Mouse (Mus musculus): ENCODE data around the gene Ephb3. TPM values are rescaled to one million over a fixed set of nuclear protein-coding genes. Genes with fewer than 3 reads are reported as not detected.

Ephb3 gene
- polyA plus RNA-seq, 1 experiment from 2014 or later = 9.5 TPM

- Histone ChIP-seq H3K4me3 (ENCODE audit: low read length) (no peak overlapping the region), H3K4me2 (ENCODE audit: low read depth, low read length) (no peak overlapping the region), H3K4me1 (ENCODE audit: control insufficient read depth, insufficient read depth, low read length) (0 out of 2 replicates have a peak, but pooled peaks cover 2% of the 10 kb centered on the region), H3K36me3 (ENCODE audit: control insufficient read depth, insufficient read depth) (no peaks in the 10 kb centered on the region), H3K27ac (ENCODE audit: low read length) (no peak overlapping the region), H3K9me3 (replicated peaks; ENCODE audit: control insufficient read depth, low read length) (no peaks in the 10 kb centered on the region), H3K27me3 (ENCODE audit: control insufficient read depth, insufficient read depth, low read length) (peaks cover 5% of the 10 kb centered on the region; the same call in 1 of the 2 replicates), H3K9ac (ENCODE audit: low read length) (no peak overlapping the region)
- 8% methylated on average over 1 of the region's 1 CpGs for WGBS
- no peak for ATAC-seq (replicated peaks; ENCODE audit: extremely low read depth, insufficient read depth, low FRiP score)
These were observed 6.0 kb upstream of the Ephb3 start for GRCm38 (mm10) chr16:21198529-21198928.

GRCm38 (mm10) chr16:21199426-21199825, 5.1 kb upstream of the Ephb3 start:
- no peak overlapping the region for H3K4me2 ChIP-seq (ENCODE audit: low read depth, low read length)
- no peak overlapping the region for H3K4me3 ChIP-seq (ENCODE audit: low read length)
- no peaks in the 10 kb centered on the region for H3K9me3 ChIP-seq (replicated peaks; ENCODE audit: control insufficient read depth, low read length)
- H3K36me3 ChIP-seq (ENCODE audit: control insufficient read depth, insufficient read depth) = no peaks in the 10 kb centered on the region
- WGBS = 49% methylated on average over 8 of the region's 8 CpGs
- H3K27ac ChIP-seq (ENCODE audit: low read length) = no peak overlapping the region
- H3K9ac ChIP-seq (ENCODE audit: low read length) = no peak overlapping the region
- no peak for ATAC-seq (replicated peaks; ENCODE audit: extremely low read depth, insufficient read depth, low FRiP score)
- peaks cover 5% of the 10 kb centered on the region; the same call in 1 of the 2 replicates for H3K27me3 ChIP-seq (ENCODE audit: control insufficient read depth, insufficient read depth, low read length)
- H3K4me1 ChIP-seq (ENCODE audit: control insufficient read depth, insufficient read depth, low read length) = peaks cover 4% of the 10 kb centered on the region; the same call in 1 of the 2 replicates

DNA sequence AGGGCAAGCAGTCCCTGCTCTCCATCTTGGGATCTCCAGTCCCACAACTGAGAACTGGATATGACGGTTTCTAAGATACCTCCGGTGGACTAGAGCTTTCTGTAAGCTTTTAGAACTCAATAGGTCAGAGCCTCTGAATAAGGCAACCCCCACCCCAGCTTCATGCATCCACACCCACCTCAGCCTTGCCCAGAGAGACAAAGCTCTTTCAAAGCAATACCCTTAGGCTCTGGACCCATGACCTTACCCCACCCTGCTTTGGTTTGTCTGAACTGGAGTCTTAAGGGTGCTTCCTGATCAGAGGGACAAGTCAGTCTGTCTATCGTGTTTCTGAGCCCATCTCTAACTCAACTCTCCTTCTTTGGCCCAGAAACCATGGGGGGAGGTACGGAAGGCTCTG, 1.8 kb upstream of the Ephb3 start:
- Histone ChIP-seq H3K9me3 (replicated peaks; ENCODE audit: control insufficient read depth, low read length) (no peaks in the 10 kb centered on the region), H3K4me2 (ENCODE audit: low read depth, low read length) (no peak overlapping the region), H3K4me3 (ENCODE audit: low read length) (no peak overlapping the region), H3K27ac (ENCODE audit: low read length) (no peak overlapping the region), H3K36me3 (ENCODE audit: control insufficient read depth, insufficient read depth) (no peaks in the 10 kb centered on the region), H3K27me3 (ENCODE audit: control insufficient read depth, insufficient read depth, low read length) (peaks cover 2% of the 10 kb centered on the region; the same call in 1 of the 2 replicates), H3K4me1 (ENCODE audit: control insufficient read depth, insufficient read depth, low read length) (peaks cover 18% of the 10 kb centered on the region), H3K9ac (ENCODE audit: low read length) (no peak overlapping the region)
- ATAC-seq (replicated peaks; ENCODE audit: extremely low read depth, insufficient read depth, low FRiP score) = no peak
- WGBS = 88% methylated on average over 4 of the region's 4 CpGs

DNA sequence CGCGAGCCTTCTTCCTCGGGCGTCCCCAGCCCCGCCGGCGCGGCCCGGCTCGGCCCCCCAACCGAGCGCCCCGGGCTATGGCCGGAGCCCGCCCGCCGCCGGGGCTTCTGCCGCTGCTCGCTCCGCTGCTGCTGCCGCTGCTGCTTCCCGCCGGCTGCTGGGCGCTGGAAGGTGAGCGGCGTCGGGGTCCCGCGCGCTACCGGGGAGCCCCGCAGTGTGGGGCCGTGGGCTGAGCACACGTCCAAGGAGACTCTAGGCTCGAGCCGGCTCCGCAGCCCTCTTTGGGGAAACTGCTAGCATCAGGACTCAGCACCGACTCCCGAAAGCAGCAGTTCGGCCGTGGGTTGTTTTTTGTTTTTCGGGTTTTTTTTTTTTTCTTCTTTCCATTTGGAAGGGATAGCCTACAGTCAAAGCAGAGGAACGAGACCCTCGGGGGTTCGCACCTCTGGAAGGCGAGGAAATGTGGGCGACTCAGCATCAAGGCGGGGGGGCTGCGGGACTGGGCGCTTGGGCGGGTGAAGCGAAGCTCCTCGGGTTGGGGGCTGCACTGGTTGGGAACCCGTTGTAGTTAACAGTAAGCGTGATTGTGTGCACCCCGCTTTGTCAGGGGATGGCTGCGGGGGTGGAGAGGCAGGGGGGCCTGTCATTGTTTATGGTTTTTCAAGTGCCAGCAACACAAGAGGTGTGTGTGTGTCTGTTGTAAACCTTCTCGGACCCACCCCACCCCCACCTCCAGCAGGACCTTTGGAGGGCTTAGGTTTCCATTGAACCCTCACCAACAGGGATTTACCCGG, 735 bp downstream of the Ephb3 start:
- no peak; the same call in 1 of the 2 replicates for ATAC-seq (replicated peaks; ENCODE audit: extremely low read depth, insufficient read depth, low FRiP score)
- peak overlapping the region; percentile 82 for H3K27ac ChIP-seq (ENCODE audit: low read length)
- peaks cover 2% of the 10 kb centered on the region; the same call in 1 of the 2 replicates for H3K27me3 ChIP-seq (ENCODE audit: control insufficient read depth, insufficient read depth, low read length)
- H3K9me3 ChIP-seq (replicated peaks; ENCODE audit: control insufficient read depth, low read length) = no peaks in the 10 kb centered on the region
- 1% methylated on average over 59 of the region's 60 CpGs for WGBS
- H3K9ac ChIP-seq (ENCODE audit: low read length) = peak overlapping the region; percentile 94
- H3K4me2 ChIP-seq (ENCODE audit: low read depth, low read length) = peak overlapping the region; percentile 82
- H3K36me3 ChIP-seq (ENCODE audit: control insufficient read depth, insufficient read depth) = no peaks in the 10 kb centered on the region
- H3K4me3 ChIP-seq (ENCODE audit: low read length) = peak overlapping the region; percentile 91
- peaks cover 23% of the 10 kb centered on the region for H3K4me1 ChIP-seq (ENCODE audit: control insufficient read depth, insufficient read depth, low read length)

- Histone ChIP-seq H3K9ac (ENCODE audit: low read length) (no peak overlapping the region), H3K4me1 (ENCODE audit: control insufficient read depth, insufficient read depth, low read length) (peaks cover 36% of the 10 kb centered on the region), H3K36me3 (ENCODE audit: control insufficient read depth, insufficient read depth) (no peaks in the 10 kb centered on the region), H3K27ac (ENCODE audit: low read length) (no peak overlapping the region), H3K4me3 (ENCODE audit: low read length) (no peak overlapping the region), H3K27me3 (ENCODE audit: control insufficient read depth, insufficient read depth, low read length) (no peaks in the 10 kb centered on the region), H3K4me2 (ENCODE audit: low read depth, low read length) (peak overlapping the region; percentile 82; the same call in 1 of the 2 replicates), H3K9me3 (replicated peaks; ENCODE audit: control insufficient read depth, low read length) (no peaks in the 10 kb centered on the region)
- no peak for ATAC-seq (replicated peaks; ENCODE audit: extremely low read depth, insufficient read depth, low FRiP score)
- WGBS = 69% methylated on average over 4 of the region's 4 CpGs
These were observed 3.5 kb downstream of the Ephb3 start for GRCm38 (mm10) chr16:21208001-21208565.

DNA sequence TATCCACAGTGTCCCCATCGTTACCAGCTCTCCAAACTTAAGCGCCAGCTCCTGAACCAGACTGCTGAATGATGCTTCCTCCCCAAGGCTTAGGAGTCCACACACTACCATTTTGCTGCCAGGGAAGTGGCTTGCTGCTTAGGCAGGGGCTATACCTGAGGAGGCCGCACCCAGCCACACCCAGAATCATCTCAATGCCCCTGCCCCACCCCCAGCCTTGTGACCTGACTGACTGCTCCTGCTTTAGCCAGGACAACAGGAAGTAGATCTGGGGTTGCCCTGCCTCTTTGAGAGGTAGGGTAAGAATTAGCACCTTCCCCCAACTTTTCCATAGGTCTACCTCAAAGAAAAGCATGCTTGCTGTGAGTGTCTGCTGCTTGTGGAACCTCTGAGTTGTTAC, 4.7 kb downstream of the Ephb3 start:
- Histone ChIP-seq H3K9ac (ENCODE audit: low read length) (no peak overlapping the region), H3K4me3 (ENCODE audit: low read length) (no peak overlapping the region), H3K27ac (ENCODE audit: low read length) (no peak overlapping the region), H3K27me3 (ENCODE audit: control insufficient read depth, insufficient read depth, low read length) (no peaks in the 10 kb centered on the region), H3K4me1 (ENCODE audit: control insufficient read depth, insufficient read depth, low read length) (peaks cover 37% of the 10 kb centered on the region), H3K36me3 (ENCODE audit: control insufficient read depth, insufficient read depth) (no peaks in the 10 kb centered on the region), H3K9me3 (replicated peaks; ENCODE audit: control insufficient read depth, low read length) (no peaks in the 10 kb centered on the region), H3K4me2 (ENCODE audit: low read depth, low read length) (no peak overlapping the region)
- WGBS = 87% methylated on average over 3 of the region's 3 CpGs
- no peak for ATAC-seq (replicated peaks; ENCODE audit: extremely low read depth, insufficient read depth, low FRiP score)

- H3K9ac ChIP-seq (ENCODE audit: low read length) = peak overlapping the region; percentile 55
- ATAC-seq (replicated peaks; ENCODE audit: extremely low read depth, insufficient read depth, low FRiP score) = no peak
- 15% methylated on average over 5 of the region's 5 CpGs for WGBS
- H3K4me1 ChIP-seq (ENCODE audit: control insufficient read depth, insufficient read depth, low read length) = peaks cover 46% of the 10 kb centered on the region
- no peaks in the 10 kb centered on the region for H3K9me3 ChIP-seq (replicated peaks; ENCODE audit: control insufficient read depth, low read length)
- H3K36me3 ChIP-seq (ENCODE audit: control insufficient read depth, insufficient read depth) = no peaks in the 10 kb centered on the region
- H3K27me3 ChIP-seq (ENCODE audit: control insufficient read depth, insufficient read depth, low read length) = no peaks in the 10 kb centered on the region
- H3K4me3 ChIP-seq (ENCODE audit: low read length) = peak overlapping the region; percentile 51
- H3K27ac ChIP-seq (ENCODE audit: low read length) = peak overlapping the region; percentile 77
- H3K4me2 ChIP-seq (ENCODE audit: low read depth, low read length) = peak overlapping the region; percentile 67
These were observed 5.6 kb downstream of the Ephb3 start for GRCm38 (mm10) chr16:21210204-21210603.

- ATAC-seq (replicated peaks; ENCODE audit: extremely low read depth, insufficient read depth, low FRiP score) = peak; percentile 76
- 2% methylated on average over 25 of the region's 25 CpGs for WGBS
- Histone ChIP-seq H3K4me1 (ENCODE audit: control insufficient read depth, insufficient read depth, low read length) (peaks cover 50% of the 10 kb centered on the region), H3K4me3 (ENCODE audit: low read length) (peak overlapping the region; percentile 51), H3K4me2 (ENCODE audit: low read depth, low read length) (peak overlapping the region; percentile 67), H3K9ac (ENCODE audit: low read length) (peak overlapping the region; percentile 55), H3K27ac (ENCODE audit: low read length) (peak overlapping the region; percentile 77), H3K27me3 (ENCODE audit: control insufficient read depth, insufficient read depth, low read length) (no peaks in the 10 kb centered on the region), H3K9me3 (replicated peaks; ENCODE audit: control insufficient read depth, low read length) (no peaks in the 10 kb centered on the region), H3K36me3 (ENCODE audit: control insufficient read depth, insufficient read depth) (no peaks in the 10 kb centered on the region)
These were observed 6.2 kb downstream of the Ephb3 start for GRCm38 (mm10) chr16:21210667-21211338.

DNA sequence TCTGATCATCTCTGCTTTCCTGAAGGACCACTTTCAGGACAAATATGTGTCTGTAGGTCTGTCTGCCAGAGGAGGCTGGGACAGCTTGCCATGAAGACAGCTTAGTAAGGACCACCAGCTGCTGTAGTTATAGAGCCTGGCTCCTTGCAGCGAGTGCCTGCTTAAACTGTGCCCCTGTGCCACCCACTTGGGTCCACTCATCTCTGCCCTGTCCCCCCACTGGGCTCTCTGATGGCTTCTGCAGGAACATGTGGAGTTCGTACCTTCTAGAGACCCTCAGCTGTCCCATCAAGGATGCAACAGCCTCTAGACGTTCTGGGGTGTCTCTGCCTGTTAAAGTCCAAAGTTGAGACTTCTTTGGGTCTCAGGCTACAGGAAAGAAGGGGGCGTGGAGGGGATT, 6.9 kb downstream of the Ephb3 start:
- Histone ChIP-seq H3K9me3 (replicated peaks; ENCODE audit: control insufficient read depth, low read length) (no peaks in the 10 kb centered on the region), H3K27ac (ENCODE audit: low read length) (peak overlapping the region; percentile 77), H3K27me3 (ENCODE audit: control insufficient read depth, insufficient read depth, low read length) (no peaks in the 10 kb centered on the region), H3K9ac (ENCODE audit: low read length) (peak overlapping the region; percentile 55), H3K36me3 (ENCODE audit: control insufficient read depth, insufficient read depth) (no peaks in the 10 kb centered on the region), H3K4me1 (ENCODE audit: control insufficient read depth, insufficient read depth, low read length) (peaks cover 54% of the 10 kb centered on the region), H3K4me3 (ENCODE audit: low read length) (peak overlapping the region; percentile 51), H3K4me2 (ENCODE audit: low read depth, low read length) (peak overlapping the region; percentile 67)
- ATAC-seq (replicated peaks; ENCODE audit: extremely low read depth, insufficient read depth, low FRiP score) = no peak
- WGBS = 60% methylated on average over 4 of the region's 4 CpGs
